Mouse (Mus musculus) embryonic facial prominence, embryonic 14.5 days (tissue): Measurements from ENCODE around the gene Sh3pxd2a. TPM values are rescaled to one million over a fixed set of nuclear protein-coding genes. Genes with fewer than 3 reads are reported as not detected.

Experiments used
- ATAC-seq: fragments of 200-750 bp; cut with Nextera tagmentation; 2 replicates; pipeline ENCODE4 v1.8.0; 2017; ENCODE audit warnings: low read depth, moderate number of reproducible peaks, moderate TSS enrichment
- DNase-seq: peaks from one replicate; pipeline ENCODE4 v3.0.0-alpha.2; 2015; ENCODE audit warnings: low spot score
- H3K27ac ChIP-seq: fragments of 300-500 bp; sonication (generic); replicated peaks from 2 replicates; pipeline ENCODE4 v1.5.1; 2014; ENCODE audit warnings: low read depth, mild to moderate bottlenecking, low read length, moderate library complexity
- H3K27me3 ChIP-seq: fragments of 300-500 bp; sonication (generic); replicated peaks from 2 replicates; pipeline ENCODE4 v1.6.1; 2014; ENCODE audit warnings: low read length; ENCODE audit not compliant: control insufficient read depth, insufficient read depth
- H3K36me3 ChIP-seq: fragments of 300-500 bp; sonication (generic); 2 replicates; pipeline ENCODE4 v1.6.1; 2014; ENCODE audit warnings: low read length, mixed read lengths; ENCODE audit not compliant: control insufficient read depth, insufficient read depth
- H3K4me1 ChIP-seq: fragments of 300-500 bp; sonication (generic); 2 replicates; pipeline ENCODE4 v1.6.1; 2014; ENCODE audit warnings: antibody characterized with exemption, low read length; ENCODE audit not compliant: control insufficient read depth, insufficient read depth
- H3K4me2 ChIP-seq: fragments of 300-500 bp; sonication (generic); 2 replicates; pipeline ENCODE4 v1.6.1; 2014; ENCODE audit warnings: low read depth, mild to moderate bottlenecking, low read length, moderate library complexity, mixed read lengths
- H3K4me3 ChIP-seq: fragments of 300-500 bp; sonication (generic); 2 replicates; pipeline ENCODE4 v1.5.1; 2014; ENCODE audit warnings: low read depth, mild to moderate bottlenecking, low read length
- H3K9ac ChIP-seq: fragments of 300-500 bp; sonication (generic); 2 replicates; pipeline ENCODE4 v1.6.1; 2014; ENCODE audit warnings: low read depth, mild to moderate bottlenecking, low read length, moderate library complexity, mixed read lengths
- H3K9me3 ChIP-seq: fragments of 300-500 bp; sonication (generic); 2 replicates; pipeline ENCODE4 v1.6.1; 2016; ENCODE audit warnings: low read length; ENCODE audit not compliant: control insufficient read depth
- WGBS: fragments of 180-500 bp; shearing (Covaris S2); extraction: QIAGEN DNeasy Blood & Tissue Kit; methylation state at CpG from one replicate; pipeline ENCODE4 v1.1.7; 2014; 5-methylcytosine and 5-hydroxymethylcytosine counted together
- polyA plus RNA-seq: library from polyadenylated mRNA; unstranded; fragments of >200 nt; fragmentation: Nextera tagmentation; extraction: Ambion mirVana; gene quantifications from 2 replicates; pipeline ENCODE4 v1.2.1, GENCODE M21; 2014

The Sh3pxd2a gene
- polyA plus RNA-seq, 1 experiment from 2014 or later: 20.3 TPM

DNA sequence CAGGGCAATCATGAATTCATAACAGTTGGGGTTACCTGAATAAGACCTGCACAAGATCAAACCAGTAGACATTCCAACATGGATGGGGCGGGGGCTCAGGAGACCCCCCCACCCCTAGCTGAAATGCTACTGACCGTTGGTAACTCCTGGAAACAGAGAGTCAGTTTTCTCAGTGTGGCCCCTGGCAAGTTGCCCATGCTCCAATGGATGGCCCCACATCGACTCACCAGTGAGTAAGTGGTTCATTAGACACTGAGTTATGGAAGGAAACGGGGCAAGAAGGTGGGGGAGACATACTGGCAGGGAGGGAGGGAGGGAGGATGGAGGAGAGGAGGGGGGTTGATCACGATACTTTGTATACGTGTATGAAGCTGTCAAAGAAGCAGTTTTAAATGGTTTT is 8.2 kb downstream of the Sh3pxd2a start:
- Histone ChIP-seq H3K9me3 (no peaks in the 10 kb centered on the region), H3K27me3 (no peaks in the 10 kb centered on the region), H3K36me3 (no peaks in the 10 kb centered on the region), H3K4me3 (no peak overlapping the region), H3K4me2 (no peak overlapping the region), H3K27ac (no peak overlapping the region), H3K4me1 (peaks cover 40% of the 10 kb centered on the region), H3K9ac (no peak overlapping the region)
- DNase-seq (no peak), ATAC-seq (no peak)
- WGBS: 63% methylated on average over 6 of the region's 6 CpGs

DNA sequence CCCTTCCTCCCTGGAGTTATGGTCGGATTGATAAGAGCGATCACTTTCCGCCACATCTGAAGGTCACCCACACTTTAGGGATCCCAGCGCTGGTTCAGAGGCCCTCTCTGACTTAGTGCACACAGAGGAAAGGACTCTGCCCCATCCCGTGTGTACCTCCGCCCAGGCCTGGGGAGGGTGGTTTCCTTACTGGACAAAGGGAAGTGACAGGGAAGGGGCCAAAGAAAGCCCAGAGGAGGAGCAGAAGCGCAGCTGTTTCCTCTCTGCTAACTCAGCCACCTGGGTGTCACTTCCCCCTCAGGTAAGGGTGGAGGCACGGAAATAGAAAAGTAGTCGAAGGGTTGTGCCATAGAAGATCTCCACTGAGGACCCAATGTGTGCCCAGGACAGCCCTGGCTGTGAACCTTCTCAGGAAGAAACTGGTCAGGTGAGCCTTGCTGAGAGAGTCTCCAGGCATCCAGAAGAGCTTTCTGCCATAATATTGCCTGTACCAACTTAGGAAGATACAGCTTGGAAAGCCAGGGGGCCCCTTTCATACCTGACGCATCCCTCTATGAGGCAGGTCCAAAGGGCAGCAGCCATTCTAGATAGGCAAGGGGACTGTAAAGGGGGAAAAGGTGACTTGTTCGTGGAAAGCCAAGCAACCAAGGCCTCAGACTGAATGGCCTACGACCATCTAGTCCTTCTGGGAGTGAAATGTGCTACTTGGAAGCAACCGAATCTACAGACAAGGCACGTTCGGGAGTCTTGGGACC is 9.0 kb downstream of the Sh3pxd2a start:
- ATAC-seq (no peak), DNase-seq (no peak)
- WGBS: 83% methylated on average over 15 of the region's 15 CpGs
- no peak overlapping the region for H3K9ac ChIP-seq
- no peak overlapping the region for H3K4me3 ChIP-seq
- peaks cover 42% of the 10 kb centered on the region for H3K4me1 ChIP-seq
- H3K27ac ChIP-seq: no peak overlapping the region
- no peaks in the 10 kb centered on the region for H3K9me3 ChIP-seq
- H3K4me2 ChIP-seq: no peak overlapping the region
- H3K27me3 ChIP-seq: no peaks in the 10 kb centered on the region
- H3K36me3 ChIP-seq: no peaks in the 10 kb centered on the region

DNA sequence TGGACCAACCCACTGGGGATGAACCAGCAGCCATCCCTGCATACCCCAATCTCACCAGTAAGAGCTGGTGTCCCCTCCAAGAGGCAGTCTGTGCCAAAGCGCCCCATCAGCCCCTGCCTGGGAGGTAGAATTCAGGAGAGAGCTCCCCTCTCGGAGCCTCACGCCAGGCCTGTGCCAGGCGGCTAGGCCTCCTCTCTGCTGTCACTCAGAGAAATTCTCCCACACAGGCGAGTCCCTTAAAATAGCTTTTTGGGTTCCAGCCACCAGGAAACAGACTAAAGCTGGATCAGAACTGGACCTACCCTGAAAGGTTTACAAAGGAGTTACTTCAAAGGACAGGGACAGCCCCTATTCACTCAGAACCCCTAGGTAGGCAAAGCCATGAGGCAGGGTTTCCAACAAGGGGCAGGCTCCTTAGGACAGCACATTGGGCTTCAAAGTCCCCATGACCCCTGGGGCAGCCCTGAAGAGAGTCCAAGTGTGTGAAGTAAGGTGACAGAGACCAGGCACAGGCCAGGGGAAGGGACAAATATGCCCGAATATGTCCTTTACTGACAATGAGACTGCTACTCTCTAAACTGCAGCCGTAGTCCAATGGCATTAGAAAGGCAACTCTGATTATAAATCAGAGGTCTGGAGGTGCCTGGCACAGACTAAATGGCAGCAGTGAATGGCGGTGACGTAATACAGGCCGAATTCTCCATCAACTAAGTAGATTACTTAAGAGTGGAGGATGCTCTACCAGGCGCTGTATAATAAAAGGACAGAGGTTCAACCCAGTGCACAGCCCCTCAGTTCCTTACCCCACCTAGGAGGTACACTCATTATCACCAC is 9.8 kb downstream of the Sh3pxd2a start:
- WGBS: 73% methylated on average over 11 of the region's 11 CpGs
- peak overlapping the region; percentile 30; the same call in 1 of the 2 replicates for H3K9ac ChIP-seq
- H3K27me3 ChIP-seq: no peaks in the 10 kb centered on the region
- no peak for ATAC-seq
- H3K36me3 ChIP-seq: no peaks in the 10 kb centered on the region
- peak; percentile 72 for DNase-seq
- peaks cover 42% of the 10 kb centered on the region for H3K4me1 ChIP-seq
- no peak overlapping the region for H3K4me3 ChIP-seq
- peak overlapping the region; percentile 65 for H3K27ac ChIP-seq
- peak overlapping the region; percentile 28 for H3K4me2 ChIP-seq
- H3K9me3 ChIP-seq: no peaks in the 10 kb centered on the region

DNA sequence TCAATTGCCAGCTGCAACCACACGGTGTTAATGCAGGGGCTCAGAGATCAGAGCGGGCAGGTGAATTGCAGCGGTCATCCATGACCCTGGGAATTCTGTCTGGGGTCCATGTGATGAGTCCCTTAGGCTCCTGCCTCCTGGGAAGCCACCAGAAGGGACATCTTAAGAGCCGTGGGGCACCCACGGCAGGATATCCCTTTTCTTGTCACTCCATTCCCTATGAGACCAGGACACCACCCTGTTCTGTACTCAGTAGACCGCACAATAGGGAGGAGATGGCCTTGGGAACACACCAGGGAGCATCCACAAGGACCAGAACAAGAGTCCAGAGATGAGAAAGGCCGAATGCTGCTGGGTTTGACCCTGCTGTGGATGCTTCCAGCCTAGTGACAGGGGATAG is 10.8 kb downstream of the Sh3pxd2a start:
- Histone ChIP-seq H3K27me3 (no peaks in the 10 kb centered on the region), H3K27ac (peak overlapping the region; percentile 65; the same call in 1 of the 2 replicates), H3K9me3 (no peaks in the 10 kb centered on the region), H3K36me3 (no peaks in the 10 kb centered on the region), H3K9ac (no peak overlapping the region), H3K4me1 (peaks cover 41% of the 10 kb centered on the region), H3K4me2 (no peak overlapping the region), H3K4me3 (no peak overlapping the region)
- ATAC-seq (no peak), DNase-seq (no peak)
- 84% methylated on average over 7 of the region's 7 CpGs for WGBS

DNA sequence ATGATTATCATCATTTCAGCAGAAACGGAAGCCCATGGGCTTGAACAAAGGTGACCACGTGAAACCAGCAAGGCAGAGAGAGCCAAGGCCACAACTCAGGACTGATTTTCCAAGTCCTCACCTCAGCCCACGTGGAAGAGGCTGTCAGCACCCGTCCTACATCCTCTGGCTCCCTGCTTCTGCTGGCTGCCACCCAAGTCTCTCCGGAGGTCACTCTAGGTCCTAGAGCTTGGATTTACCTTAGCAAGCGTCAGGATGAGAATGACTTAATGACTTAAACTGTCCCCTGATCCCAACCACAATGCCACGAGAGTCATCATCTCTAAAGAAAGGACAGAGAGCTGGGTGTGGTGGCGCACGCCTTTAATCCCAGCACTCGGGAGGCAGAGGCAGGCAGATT is 11.5 kb downstream of the Sh3pxd2a start:
- WGBS: 83% methylated on average over 10 of the region's 10 CpGs
- Histone ChIP-seq H3K4me2 (no peak overlapping the region), H3K9ac (no peak overlapping the region), H3K4me3 (no peak overlapping the region), H3K4me1 (peaks cover 38% of the 10 kb centered on the region), H3K27me3 (no peaks in the 10 kb centered on the region), H3K36me3 (no peaks in the 10 kb centered on the region), H3K9me3 (no peaks in the 10 kb centered on the region), H3K27ac (no peak overlapping the region)
- ATAC-seq (no peak), DNase-seq (no peak)

DNA sequence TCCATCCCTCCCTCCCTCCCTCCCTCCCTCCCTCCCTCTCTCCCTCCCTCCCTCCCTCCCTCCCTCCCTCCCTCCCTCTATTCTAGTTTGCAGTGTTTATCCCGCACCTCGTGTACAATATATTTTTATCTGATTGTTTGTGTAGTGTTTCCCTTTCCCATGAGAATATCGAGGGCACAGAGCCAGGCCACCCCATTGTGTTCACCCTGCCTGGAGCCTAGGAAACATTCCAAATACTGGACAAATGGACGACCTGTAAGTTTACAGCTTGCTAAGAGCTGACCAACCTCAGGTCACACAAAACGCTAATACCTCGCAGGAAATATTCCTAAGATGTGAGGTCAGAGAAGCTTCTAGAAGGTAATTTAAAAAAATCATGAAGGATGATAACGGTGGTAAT is 12.0 kb downstream of the Sh3pxd2a start:
- Histone ChIP-seq H3K9me3 (no peaks in the 10 kb centered on the region), H3K27ac (no peak overlapping the region), H3K4me1 (peaks cover 40% of the 10 kb centered on the region), H3K4me2 (no peak overlapping the region), H3K36me3 (no peaks in the 10 kb centered on the region), H3K9ac (no peak overlapping the region), H3K27me3 (no peaks in the 10 kb centered on the region), H3K4me3 (no peak overlapping the region)
- WGBS: 74% methylated on average over 7 of the region's 7 CpGs
- DNase-seq (no peak), ATAC-seq (no peak)

DNA sequence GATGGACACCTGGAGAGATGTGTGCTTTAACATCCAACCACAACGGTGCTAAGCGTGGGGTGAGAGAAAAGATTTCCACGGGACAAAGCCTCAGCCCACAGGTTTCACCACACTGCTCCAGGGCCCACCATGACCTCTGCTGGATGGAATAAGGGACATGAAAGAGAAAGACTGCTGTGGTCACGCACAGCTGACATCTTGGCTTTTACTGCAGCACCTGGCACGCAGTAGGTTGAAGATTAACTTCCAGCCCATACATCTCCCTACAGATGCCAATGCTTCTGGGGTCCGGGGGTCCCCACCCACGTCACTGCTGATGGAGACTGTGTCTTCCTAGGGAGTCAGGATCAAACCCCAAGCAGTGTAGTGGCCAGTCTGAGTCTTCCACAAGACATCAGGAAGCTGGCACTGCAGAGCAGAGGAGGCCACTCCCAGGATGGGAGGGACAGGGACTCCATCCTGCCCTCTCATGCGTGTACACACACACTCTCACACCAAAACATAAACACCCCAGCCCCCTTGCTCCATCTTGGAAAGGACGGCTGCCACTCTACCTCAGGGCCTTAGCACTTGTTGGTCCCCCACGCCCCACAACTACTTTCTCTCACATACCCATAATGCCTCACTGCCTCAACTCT is 12.6 kb downstream of the Sh3pxd2a start:
- Histone ChIP-seq H3K27me3 (no peaks in the 10 kb centered on the region), H3K4me1 (peaks cover 44% of the 10 kb centered on the region), H3K36me3 (no peaks in the 10 kb centered on the region), H3K9me3 (no peaks in the 10 kb centered on the region), H3K4me2 (no peak overlapping the region), H3K9ac (no peak overlapping the region), H3K4me3 (no peak overlapping the region), H3K27ac (no peak overlapping the region)
- ATAC-seq (no peak), DNase-seq (no peak)
- WGBS: 72% methylated on average over 10 of the region's 10 CpGs

DNA sequence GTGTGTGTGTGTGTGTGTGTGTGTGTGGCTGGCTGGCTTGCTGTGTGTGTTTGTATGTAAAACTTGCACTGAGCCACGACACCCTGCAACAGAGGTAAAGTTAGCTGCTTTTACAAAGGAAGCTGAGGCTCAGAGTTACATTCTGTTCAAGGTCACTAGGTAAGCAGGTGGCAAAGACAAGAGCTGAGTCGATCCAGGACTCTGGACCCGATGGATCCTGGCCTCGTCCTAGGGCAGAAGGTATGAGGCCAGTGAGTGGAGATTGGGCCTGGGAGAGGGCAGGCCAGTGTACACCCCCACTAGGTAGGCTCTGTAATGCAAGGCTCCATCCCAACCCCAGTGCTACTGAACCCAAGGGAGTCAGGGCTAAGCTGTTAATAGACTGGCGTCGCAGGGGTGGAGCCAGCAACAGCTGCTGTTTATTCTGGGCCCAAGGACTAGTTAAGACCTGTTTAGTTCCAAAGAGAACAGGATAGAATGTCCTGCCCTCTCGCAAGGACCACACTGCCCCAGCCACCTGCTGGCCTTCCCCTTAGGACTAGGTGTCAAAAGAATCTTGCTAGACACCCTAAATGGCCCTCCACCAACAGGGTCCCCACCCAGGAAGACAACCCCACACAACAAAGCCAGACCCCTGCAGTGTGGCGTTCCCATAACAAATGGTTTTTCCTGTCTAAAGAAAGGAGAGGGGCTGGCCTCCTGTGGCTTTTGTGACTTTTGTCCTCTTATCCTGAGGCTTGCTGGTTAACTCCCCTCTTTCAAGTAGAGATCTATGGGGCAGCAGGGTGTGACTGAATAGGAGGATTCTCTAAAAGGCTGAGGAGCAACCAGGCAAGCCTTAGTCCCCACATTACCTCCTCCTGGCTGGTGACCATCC is 13.7 kb downstream of the Sh3pxd2a start:
- DNase-seq (peak; percentile 84), ATAC-seq (peak; percentile 74)
- WGBS: 40% methylated on average over 8 of the region's 8 CpGs
- Histone ChIP-seq H3K27ac (no peak overlapping the region; the same call in 1 of the 2 replicates), H3K9ac (no peak overlapping the region), H3K9me3 (no peaks in the 10 kb centered on the region), H3K4me2 (no peak overlapping the region), H3K4me1 (peaks cover 54% of the 10 kb centered on the region), H3K27me3 (no peaks in the 10 kb centered on the region), H3K36me3 (no peaks in the 10 kb centered on the region), H3K4me3 (no peak overlapping the region)
